Mouse (Mus musculus) ES-E14 (cell line): ENCODE data around the gene Col13a1. TPM values are rescaled to one million over a fixed set of nuclear protein-coding genes. Genes with fewer than 3 reads are reported as not detected.

Experiments
- DNase-seq: peaks from one replicate; pipeline ENCODE4 v3.0.0-alpha.2; 2013; ENCODE audit warnings: low read depth, low spot score
- H3K27ac ChIP-seq: 2 replicates; pipeline ENCODE4 v1.5.1; 2012; ENCODE audit warnings: low read depth, mild to moderate bottlenecking, low read length, moderate library complexity, mixed read lengths; ENCODE audit not compliant: poor library complexity, insufficient read depth, severe bottlenecking
- H3K36me3 ChIP-seq: 2 replicates; pipeline ENCODE4 v1.6.1; 2012; ENCODE audit warnings: mild to moderate bottlenecking, low read length, moderate library complexity, mixed read lengths; ENCODE audit not compliant: control insufficient read depth, poor library complexity, insufficient read depth, severe bottlenecking
- H3K4me1 ChIP-seq, 2 experiments: fragments of 150-350 bp in 1 of 2; sonication (generic) in 1 of 2; 2 replicates each; pipeline ENCODE4 v1.6.1; 2012; ENCODE audit warnings: low read length in 2 of 2, mild to moderate bottlenecking in 1 of 2, mixed read lengths in 1 of 2; ENCODE audit not compliant: control insufficient read depth in 2 of 2, insufficient read depth in 2 of 2, poor library complexity in 1 of 2
- H3K4me3 ChIP-seq, 2 experiments: fragments of 150-350 bp in 1 of 2; sonication (generic) in 1 of 2; 2 replicates each; pipeline ENCODE4 v1.5.1; 2012; ENCODE audit warnings: low read length in 2 of 2, low read depth in 1 of 2, mild to moderate bottlenecking in 1 of 2, mixed read lengths in 1 of 2; ENCODE audit not compliant: insufficient read depth in 1 of 2, poor library complexity in 1 of 2, severe bottlenecking in 1 of 2
- H3K9ac ChIP-seq: 2 replicates; pipeline ENCODE4 v1.6.1; 2012; ENCODE audit warnings: low read depth, mild to moderate bottlenecking, low read length, mixed read lengths; ENCODE audit not compliant: poor library complexity, insufficient read depth, severe bottlenecking
- H3K9me3 ChIP-seq: fragments of 150-350 bp; sonication (generic); 2 replicates; pipeline ENCODE4 v1.6.1; 2012; ENCODE audit warnings: low read depth, mild to moderate bottlenecking, low read length; ENCODE audit not compliant: control insufficient read depth, insufficient read depth
- CHD2 ChIP-seq: IDR thresholded peaks from 2 replicates; pipeline ENCODE4 v1.6.1; 2014; ENCODE audit warnings: mild to moderate bottlenecking, low read depth, low read length, inconsistent platforms
- HCFC1 ChIP-seq: IDR thresholded peaks from 2 replicates; pipeline ENCODE4 v1.6.1; 2012; ENCODE audit warnings: low read length, inconsistent platforms, borderline replicate concordance; ENCODE audit not compliant: insufficient read depth
- MAFK ChIP-seq: IDR thresholded peaks from 2 replicates; pipeline ENCODE4 v1.6.1; 2014; ENCODE audit warnings: mild to moderate bottlenecking, low read depth, low read length, inconsistent platforms; ENCODE audit not compliant: insufficient read depth
- ZC3H11A ChIP-seq: IDR thresholded peaks from 2 replicates; pipeline ENCODE4 v1.6.1; 2012; ENCODE audit warnings: low read depth, mild to moderate bottlenecking, inconsistent platforms, low read length, borderline replicate concordance
- ZNF384 ChIP-seq: IDR thresholded peaks from 2 replicates; pipeline ENCODE4 v1.6.1; 2012; ENCODE audit warnings: low read depth, low read length, inconsistent platforms
- in situ Hi-C, 2 experiments: fragments of 600-800 bp; cut with MboI; formaldehyde crosslinking; loops; one replicate each; pipeline ENCODE4 v1.15.1; 2025; ENCODE audit warnings: low sequenced_read_pairs in 2 of 2, inconsistent platforms in 1 of 2; ENCODE audit not compliant: unreplicated experiment in 2 of 2
- total RNA-seq: library from RNA; depleted of rRNA; stranded (reverse); fragments of 300-350 nt; gene quantifications from 2 replicates; pipeline ENCODE4 v1.2.3, GENCODE M21; 2012

Col13a1 gene
- total RNA-seq, 1 experiment = 4.7 TPM

DNA sequence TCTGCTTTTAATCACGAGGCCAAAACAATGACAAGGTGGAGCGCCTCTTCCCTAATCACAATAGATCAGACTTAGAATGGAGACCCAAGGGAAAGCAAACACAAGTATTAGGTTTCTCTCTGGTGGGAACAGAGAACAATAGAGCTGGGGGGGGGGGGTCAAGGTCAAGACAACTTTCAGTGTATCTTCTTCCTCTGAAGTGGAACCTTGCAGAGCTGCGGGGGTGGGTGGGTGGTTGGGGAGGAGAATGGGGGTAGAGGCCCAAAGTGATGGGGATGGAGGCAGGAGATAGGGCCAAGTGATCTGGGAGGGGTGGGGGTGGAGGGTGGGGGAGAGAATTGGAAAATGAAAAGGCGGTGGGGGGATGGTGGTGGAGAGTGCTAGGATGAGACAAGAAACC is 149.9 kb downstream of the Col13a1 start:
- peak; percentile 86 for DNase-seq
- Histone ChIP-seq H3K27ac (peak overlapping the region; percentile 80; the same call in 1 of the 2 replicates), H3K9ac (no peak overlapping the region; the same call in 1 of the 2 replicates), H3K4me1 (peaks cover 22 to 55% of the 10 kb centered on the region in 2 experiments), H3K9me3 (no peaks in the 10 kb centered on the region), H3K36me3 (no peaks in the 10 kb centered on the region), H3K4me3 (peak overlapping the region in 1 of 2 experiments; percentile 29; a peak in 3 of 4 replicates)
- in situ Hi-C loops = no loop called here
- TF ChIP-seq MAFK = no peak
- TF ChIP-seq ZNF384 = no peak
- TF ChIP-seq HCFC1 = no peak
- no peak for TF ChIP-seq CHD2
- no peak for TF ChIP-seq ZC3H11A

DNA sequence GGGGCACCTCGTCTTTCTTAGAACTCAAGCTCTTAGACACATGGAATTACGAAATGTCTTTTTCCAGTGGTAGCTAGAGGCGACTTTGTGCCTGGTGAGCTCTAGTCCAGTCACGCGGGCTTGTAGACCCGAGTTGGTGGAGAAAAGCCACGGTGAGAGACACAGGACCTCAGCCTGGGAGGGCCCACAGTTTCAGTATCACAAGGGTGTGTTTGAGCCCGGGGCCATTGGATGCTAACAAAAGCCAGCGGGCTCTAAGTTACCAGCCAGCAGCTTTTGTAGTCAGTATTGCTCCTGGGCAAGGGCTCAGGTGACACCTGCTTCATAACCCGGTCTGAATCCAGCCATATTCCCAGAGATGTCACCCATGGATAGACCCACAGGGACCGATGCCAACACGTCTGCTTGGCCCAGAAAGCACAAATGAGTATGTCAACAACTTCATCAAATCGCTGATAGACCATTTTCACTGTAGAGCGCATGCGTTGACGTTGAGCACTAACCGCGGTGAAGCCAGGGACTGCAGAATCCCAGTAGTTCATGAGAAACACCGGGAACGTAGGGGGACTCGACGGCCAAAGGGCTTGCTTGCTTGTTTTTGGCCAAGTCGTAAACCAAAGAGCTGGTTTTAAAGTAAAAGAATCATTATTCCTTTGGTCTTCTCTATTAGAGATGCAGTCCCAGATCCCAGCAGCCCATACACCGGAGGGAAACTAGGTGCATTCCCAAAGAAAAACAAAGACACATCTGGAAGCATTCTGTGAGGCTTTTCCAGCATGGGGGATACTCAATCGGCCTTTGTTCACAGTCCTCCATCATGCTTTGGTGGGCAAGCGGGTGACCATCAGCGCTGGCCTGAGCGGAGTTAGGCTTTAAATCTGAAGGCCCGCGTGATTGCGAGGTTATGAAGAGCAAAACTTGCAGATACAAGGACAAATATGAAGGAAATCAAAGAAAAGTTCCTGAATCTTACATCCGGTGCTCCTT is 150.7 kb downstream of the Col13a1 start:
- in situ Hi-C loops = no loop called here
- H3K9me3 ChIP-seq = no peaks in the 10 kb centered on the region
- peak overlapping the region; percentile 23 to 29 for H3K4me3 ChIP-seq
- peak overlapping the region; percentile 80; the same call in 1 of the 2 replicates for H3K27ac ChIP-seq
- no peaks in the 10 kb centered on the region for H3K36me3 ChIP-seq
- peaks cover 22 to 58% of the 10 kb centered on the region in 2 experiments for H3K4me1 ChIP-seq
- peak; percentile 53 for DNase-seq
- TF ChIP-seq MAFK (no peak), ZC3H11A (no peak)
- peak overlapping the region; percentile 71; the same call in 1 of the 2 replicates for H3K9ac ChIP-seq

DNA sequence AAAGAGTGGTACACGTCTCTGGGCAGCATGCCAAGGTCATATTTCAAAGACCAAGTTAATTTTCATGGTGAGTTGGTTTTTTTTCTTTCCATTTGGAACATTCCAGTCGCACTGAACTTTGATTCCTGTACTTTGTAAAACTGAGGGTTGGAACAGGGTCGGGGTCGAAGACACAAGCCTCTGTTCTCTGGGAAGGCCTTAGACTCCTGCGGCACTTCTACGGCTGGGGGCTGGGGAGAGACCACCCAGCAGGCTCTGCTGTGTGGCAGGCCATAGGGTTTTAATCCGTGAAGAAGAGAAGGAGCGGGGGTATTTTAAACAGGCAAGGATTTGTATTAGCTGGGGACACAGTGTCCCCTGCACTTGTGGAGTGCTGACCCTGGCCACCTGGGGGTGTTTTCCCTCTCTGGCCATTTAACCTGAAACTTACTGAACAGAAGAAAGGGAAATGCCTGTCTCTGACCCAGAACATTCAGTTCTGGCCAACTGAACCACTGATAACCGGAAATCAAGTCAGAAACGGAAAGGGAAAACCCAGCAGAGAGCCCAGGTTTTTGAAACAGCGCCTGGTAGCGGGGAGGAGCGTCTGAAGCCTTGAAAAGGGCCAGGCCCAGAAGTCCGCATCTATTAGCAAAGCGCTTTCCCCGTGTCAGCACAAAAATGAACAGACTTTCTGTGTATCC is 152.0 kb downstream of the Col13a1 start:
- Histone ChIP-seq H3K9ac (peak overlapping the region; percentile 46; the same call in 1 of the 2 replicates), H3K9me3 (no peaks in the 10 kb centered on the region), H3K36me3 (no peaks in the 10 kb centered on the region), H3K4me3 (no peak overlapping the region), H3K27ac (no peak overlapping the region), H3K4me1 (peaks cover 20 to 54% of the 10 kb centered on the region in 2 experiments)
- in situ Hi-C loops = no loop called here
- DNase-seq = no peak
- TF ChIP-seq ZC3H11A (no peak), MAFK (0 out of 2 replicates have a peak, but pooled peaks have one; percentile 17)

DNA sequence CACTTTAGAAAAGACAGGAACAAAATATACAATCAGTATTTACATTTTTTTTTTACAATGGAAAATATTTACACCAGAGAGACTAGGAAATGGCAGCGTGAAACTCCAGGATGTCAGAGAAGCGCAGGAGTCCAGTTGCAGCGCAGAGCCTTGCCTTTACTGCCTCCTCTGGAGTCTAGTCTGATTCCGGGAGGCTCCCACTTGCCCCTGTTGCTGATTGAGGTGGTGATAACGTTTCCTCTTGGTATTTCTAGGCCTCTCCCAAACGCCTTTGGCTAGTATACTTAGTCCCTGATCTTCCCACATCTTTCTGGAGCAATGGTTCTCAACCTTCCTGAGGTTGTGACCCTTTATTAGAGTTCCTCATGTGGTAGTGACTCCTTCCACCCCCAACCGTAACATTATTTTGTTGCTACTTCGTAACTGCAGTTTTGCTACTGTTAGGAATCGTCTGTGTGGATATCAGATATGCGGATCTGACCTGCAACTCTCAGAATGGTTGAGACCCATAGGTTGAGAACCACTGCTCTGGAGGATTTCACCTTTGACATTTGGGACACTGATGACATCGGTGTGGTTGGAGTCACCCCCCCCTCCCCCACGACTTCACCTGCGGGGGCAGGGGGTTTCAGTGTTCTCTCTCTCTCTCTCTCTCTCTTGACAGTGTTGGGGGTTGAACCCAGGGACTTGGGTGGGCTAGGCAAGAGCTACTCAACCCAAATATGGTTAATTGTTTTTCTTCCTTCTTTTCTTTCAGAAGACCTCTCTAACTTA is 152.7 kb downstream of the Col13a1 start:
- Histone ChIP-seq H3K9me3 (no peaks in the 10 kb centered on the region), H3K4me3 (no peak overlapping the region), H3K27ac (no peak overlapping the region), H3K36me3 (no peaks in the 10 kb centered on the region), H3K4me1 (peaks cover 22 to 49% of the 10 kb centered on the region in 2 experiments), H3K9ac (no peak overlapping the region)
- in situ Hi-C loops = no loop called here
- DNase-seq = no peak
- TF ChIP-seq HCFC1 (no peak), CHD2 (no peak)
